Mouse (Mus musculus) intestine, embryonic 16.5 days (tissue): Measurements from ENCODE around the gene Upk1b. TPM values are rescaled to one million over a fixed set of nuclear protein-coding genes. Genes with fewer than 3 reads are reported as not detected.
A peak's percentile ranks its signal among the peaks of the same experiment; 100 is the strongest.
"Not testable (repeated sequence)": the region's sequence is repeated elsewhere in the genome, so short reads cannot be mapped to it uniquely, and the experiment has no call there.

Experiments used
- ATAC-seq: fragments of 200-750 bp; cut with Nextera tagmentation; 2 replicates; pipeline ENCODE4 v1.8.0; 2017; ENCODE audit warnings: moderate TSS enrichment, moderate library complexity
- H3K27ac ChIP-seq: fragments of 300-500 bp; sonication (generic); 2 replicates; pipeline ENCODE4 v1.5.1; 2014; ENCODE audit warnings: mild to moderate bottlenecking, low read length
- H3K27me3 ChIP-seq: fragments of 300-500 bp; sonication (generic); replicated peaks from 2 replicates; pipeline ENCODE4 v1.6.1; 2014; ENCODE audit warnings: low read length, control low read depth, mixed read lengths; ENCODE audit not compliant: control insufficient read depth, insufficient read depth
- H3K36me3 ChIP-seq: fragments of 300-500 bp; sonication (generic); 2 replicates; pipeline ENCODE4 v1.6.1; 2014; ENCODE audit warnings: low read length, control low read depth; ENCODE audit not compliant: control insufficient read depth, insufficient read depth
- H3K4me1 ChIP-seq: fragments of 300-500 bp; sonication (generic); 2 replicates; pipeline ENCODE4 v1.6.1; 2014; ENCODE audit warnings: low read length, control low read depth, mixed read lengths; ENCODE audit not compliant: control insufficient read depth, insufficient read depth
- H3K4me2 ChIP-seq: fragments of 300-500 bp; sonication (generic); 2 replicates; pipeline ENCODE4 v1.6.1; 2014; ENCODE audit warnings: low read depth, low read length, control low read depth
- H3K4me3 ChIP-seq: fragments of 300-500 bp; sonication (generic); 2 replicates; pipeline ENCODE4 v1.5.1; 2014; ENCODE audit warnings: mild to moderate bottlenecking, low read length
- H3K9ac ChIP-seq: fragments of 300-500 bp; sonication (generic); 2 replicates; pipeline ENCODE4 v1.6.1; 2014; ENCODE audit warnings: low read depth, low read length
- H3K9me3 ChIP-seq: fragments of 300-500 bp; sonication (generic); 2 replicates; pipeline ENCODE4 v1.6.1; 2016; ENCODE audit warnings: low read length, control low read depth; ENCODE audit not compliant: control insufficient read depth
- WGBS: fragments of 180-500 bp; shearing (Covaris S2); extraction: QIAGEN DNeasy Blood & Tissue Kit; methylation state at CpG from one replicate; pipeline ENCODE4 v1.1.7; 2014; 5-methylcytosine and 5-hydroxymethylcytosine counted together
- polyA plus RNA-seq: library from polyadenylated mRNA; unstranded; fragments of >200 nt; fragmentation: Nextera tagmentation; extraction: Ambion mirVana; gene quantifications from 2 replicates; pipeline ENCODE4 v1.2.1, GENCODE M21; 2015

The Upk1b gene
- polyA plus RNA-seq: 12.0 and 13.6 TPM in 2 replicates

DNA sequence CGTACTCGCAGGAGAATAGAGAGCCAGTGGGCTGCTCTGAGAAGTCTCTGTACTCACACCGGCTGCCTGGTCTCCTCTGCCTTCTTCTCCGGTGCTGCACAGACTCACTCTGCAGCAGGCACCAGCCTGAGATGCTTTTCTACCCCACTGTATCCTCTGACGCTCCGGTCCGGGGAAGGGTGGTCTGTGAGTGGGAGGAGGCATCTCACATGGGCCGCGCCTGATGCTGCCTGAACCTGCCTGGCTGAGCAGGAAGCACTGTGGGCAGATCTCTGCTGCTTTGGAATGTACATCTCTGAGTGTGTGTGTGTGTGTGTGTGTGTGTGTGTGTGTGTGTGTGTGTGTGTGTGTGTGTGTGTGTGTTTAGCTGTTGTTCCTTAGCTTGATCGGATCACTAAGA lies at the start of gene Upk1b:
Gene Upk1b, minus strand, starts transcription at position 238 of the 400 bp plus-strand sequence.
- H3K4me3 ChIP-seq: no peak within 1 kb of the TSS
- ATAC-seq: peak; percentile 52; the same call in 1 of the 2 replicates
- H3K4me1 ChIP-seq: no peaks in the 10 kb centered on the region
- H3K4me2 ChIP-seq: no peak within 1 kb of the TSS
- H3K27ac ChIP-seq: no peak within 1 kb of the TSS
- WGBS: 28% methylated on average over 10 of the region's 10 CpGs
- no peaks in the 10 kb centered on the region for H3K36me3 ChIP-seq
- H3K9me3 ChIP-seq: no peaks in the 10 kb centered on the region
- H3K27me3 ChIP-seq: no peaks in the 10 kb centered on the region
- H3K9ac ChIP-seq: no peak within 1 kb of the TSS

DNA sequence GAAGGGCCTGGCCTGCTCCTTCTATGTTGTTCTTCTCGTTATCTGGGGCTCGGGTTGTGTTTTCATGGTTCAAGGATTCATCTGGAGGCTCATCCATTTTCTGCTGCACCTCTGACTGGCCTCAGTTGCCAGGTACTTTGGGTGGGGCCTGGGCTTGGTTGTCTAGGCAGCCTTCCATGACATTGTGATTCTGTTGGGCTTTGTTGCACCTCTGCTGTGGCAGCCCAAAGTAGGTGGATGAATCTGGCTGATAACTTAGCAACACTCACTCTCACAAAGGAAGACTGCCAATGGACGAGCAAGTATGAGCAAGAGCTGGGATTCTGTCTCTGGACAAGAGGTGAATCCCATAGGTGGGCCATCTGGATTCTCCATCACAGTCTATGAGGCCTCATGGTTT lies 28.5 kb upstream of the Upk1b start, which contains the start of gene 4930435E12Rik:
Gene 4930435E12Rik, minus strand, starts transcription at position 101 of the 400 bp plus-strand sequence.
- Histone ChIP-seq H3K27ac (no peak within 1 kb of the TSS), H3K4me3 (no peak within 1 kb of the TSS), H3K9me3 (no peaks in the 10 kb centered on the region), H3K36me3 (no peaks in the 10 kb centered on the region), H3K4me2 (no peak within 1 kb of the TSS), H3K4me1 (no peaks in the 10 kb centered on the region), H3K9ac (no peak within 1 kb of the TSS), H3K27me3 (no peaks in the 10 kb centered on the region)
- WGBS: 90% methylated on average over 3 of the region's 3 CpGs
- no peak for ATAC-seq

DNA sequence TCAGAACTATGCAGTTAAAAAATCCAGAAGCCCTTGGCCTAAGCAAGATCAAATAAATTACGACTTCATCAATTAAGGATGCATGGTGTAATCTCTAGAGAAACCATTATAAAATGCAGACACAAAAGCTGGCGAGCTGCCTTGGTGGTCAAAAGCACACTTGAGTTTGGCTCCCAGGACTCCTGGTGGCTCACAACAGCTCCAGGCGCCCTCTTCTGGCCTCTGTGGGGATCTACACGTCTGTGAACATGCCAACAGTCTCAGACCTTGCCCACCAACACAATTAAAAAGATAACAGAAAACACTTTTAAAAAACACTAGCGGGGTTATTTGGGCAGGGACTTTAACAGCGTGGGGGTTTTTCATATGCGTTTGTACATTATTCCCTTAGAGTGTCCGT lies 12.4 kb upstream of the Upk1b start:
- Histone ChIP-seq H3K27me3 (no peaks in the 10 kb centered on the region), H3K9me3 (peaks cover 6% of the 10 kb centered on the region; the same call in 1 of the 2 replicates)
- no peak for ATAC-seq

DNA sequence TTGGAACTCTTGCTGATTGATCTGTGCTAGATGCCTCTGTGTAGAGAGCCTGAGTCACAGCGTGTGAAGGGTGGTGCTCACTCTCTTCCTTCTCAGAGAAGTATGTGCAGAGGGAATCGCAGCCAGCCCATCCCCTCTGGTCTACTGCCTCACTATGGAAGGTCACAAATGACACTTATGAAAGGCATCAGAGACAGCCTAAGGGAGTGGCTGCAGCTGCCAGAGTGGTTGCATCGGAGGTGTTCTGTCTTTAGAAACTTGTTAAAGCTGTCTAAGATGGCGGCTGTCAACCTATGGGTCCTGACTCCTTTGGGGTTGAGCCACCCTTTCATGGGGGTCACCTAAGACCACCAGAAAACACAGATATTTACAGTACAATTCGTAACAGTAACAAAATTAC lies 10.1 kb upstream of the Upk1b start:
- H3K9ac ChIP-seq: no peak overlapping the region
- H3K27ac ChIP-seq: no peak overlapping the region
- H3K4me2 ChIP-seq: no peak overlapping the region
- 0 out of 2 replicates have a peak, but pooled peaks have one; percentile 36 for ATAC-seq
- 73% methylated on average over 5 of the region's 5 CpGs for WGBS
- no peaks in the 10 kb centered on the region for H3K4me1 ChIP-seq
- H3K27me3 ChIP-seq: no peaks in the 10 kb centered on the region
- H3K4me3 ChIP-seq: no peak overlapping the region
- no peaks in the 10 kb centered on the region for H3K36me3 ChIP-seq
- peaks cover 6% of the 10 kb centered on the region; the same call in 1 of the 2 replicates for H3K9me3 ChIP-seq

More for the DNA sequence above, 12.4 kb upstream of the Upk1b start:
- H3K27ac ChIP-seq: no peak overlapping the region
- H3K36me3 ChIP-seq: no peaks in the 10 kb centered on the region
- no peak overlapping the region for H3K9ac ChIP-seq
- 36% methylated on average over 8 of the region's 8 CpGs for WGBS
- no peaks in the 10 kb centered on the region for H3K4me1 ChIP-seq
- H3K4me2 ChIP-seq: no peak overlapping the region
- no peak overlapping the region for H3K4me3 ChIP-seq

DNA sequence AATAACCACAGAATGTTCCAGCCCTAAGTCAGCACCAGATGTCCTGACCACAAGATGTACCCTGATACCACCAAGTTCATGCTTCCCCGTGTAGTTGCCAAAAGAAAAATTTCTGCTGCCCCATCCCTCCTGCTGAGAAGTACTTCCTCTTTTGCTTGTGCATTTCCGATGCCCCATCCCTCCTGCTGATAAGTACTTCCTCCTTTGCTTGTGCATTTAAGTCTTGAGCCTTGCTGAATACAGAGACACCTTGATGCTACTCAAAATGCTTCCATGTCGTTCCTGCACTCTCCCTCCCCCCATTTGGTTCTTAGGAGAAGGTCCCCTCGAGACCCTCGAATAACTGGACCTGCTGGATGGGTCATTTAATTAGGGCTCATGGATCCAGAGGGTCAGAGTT lies 7.7 kb upstream of the Upk1b start:
- not testable (repeated sequence) for H3K9ac ChIP-seq, H3K4me2 ChIP-seq, ATAC-seq, H3K36me3 ChIP-seq, H3K9me3 ChIP-seq, H3K4me1 ChIP-seq, H3K27ac ChIP-seq, H3K27me3 ChIP-seq, H3K4me3 ChIP-seq
- WGBS: 91% methylated on average over 5 of the region's 5 CpGs

DNA sequence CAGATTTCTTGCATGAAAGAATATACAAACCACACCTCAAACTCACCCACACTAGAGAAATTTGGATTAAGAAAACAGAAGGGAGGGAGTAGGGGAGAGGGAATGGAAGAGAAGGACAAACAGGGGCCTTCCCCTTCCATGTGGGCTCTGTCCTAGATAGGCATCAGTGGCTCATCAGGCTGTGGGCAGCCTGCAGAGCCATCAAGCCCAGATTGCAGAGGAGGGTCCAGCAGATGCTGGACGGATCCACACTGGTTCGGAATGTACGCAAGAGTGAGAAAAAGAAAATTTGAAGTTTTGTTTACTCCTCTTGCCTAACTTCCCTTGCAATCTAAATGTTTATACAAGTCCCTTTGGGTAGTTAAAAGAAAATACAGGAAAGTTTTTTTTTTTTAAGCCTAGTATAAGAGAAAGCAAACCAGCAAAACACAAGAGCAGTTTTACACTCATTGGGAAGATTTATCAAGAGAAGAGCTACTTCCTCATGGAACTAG lies 1.1 kb downstream of the Upk1b start:
- Histone ChIP-seq H3K9me3 (no peaks in the 10 kb centered on the region), H3K27me3 (no peaks in the 10 kb centered on the region), H3K4me3 (no peak overlapping the region), H3K9ac (no peak overlapping the region), H3K4me1 (no peaks in the 10 kb centered on the region), H3K36me3 (no peaks in the 10 kb centered on the region), H3K27ac (no peak overlapping the region), H3K4me2 (no peak overlapping the region)
- ATAC-seq: no peak
- WGBS: 67% methylated on average over 3 of the region's 3 CpGs

DNA sequence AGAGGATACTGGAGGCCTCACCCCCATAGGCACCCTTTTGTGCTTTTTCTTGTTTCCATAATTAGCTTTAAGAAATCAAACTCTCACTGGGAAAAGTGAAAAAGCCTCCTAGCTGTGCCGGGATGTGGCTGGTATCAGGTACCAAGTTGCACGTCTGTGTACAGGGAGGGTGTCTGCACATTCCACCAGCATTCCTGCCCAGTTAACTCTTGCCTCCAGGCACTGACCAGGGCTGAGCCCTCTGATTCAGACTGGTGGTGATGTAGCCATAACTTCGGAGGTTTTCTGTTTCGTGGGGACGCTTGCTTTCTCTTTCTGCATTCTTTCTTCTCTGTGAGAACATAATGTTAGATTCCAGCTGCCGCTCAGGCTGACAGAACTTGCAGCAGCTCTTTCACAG lies 7.0 kb downstream of the Upk1b start:
- no peaks in the 10 kb centered on the region for H3K36me3 ChIP-seq
- no peak for ATAC-seq
- no peak overlapping the region; the same call in 1 of the 2 replicates for H3K4me2 ChIP-seq
- WGBS: 50% methylated on average over 6 of the region's 6 CpGs
- no peaks in the 10 kb centered on the region for H3K27me3 ChIP-seq
- no peak overlapping the region for H3K27ac ChIP-seq
- H3K4me1 ChIP-seq: no peaks in the 10 kb centered on the region
- H3K9me3 ChIP-seq: no peaks in the 10 kb centered on the region
- H3K9ac ChIP-seq: no peak overlapping the region
- H3K4me3 ChIP-seq: no peak overlapping the region

DNA sequence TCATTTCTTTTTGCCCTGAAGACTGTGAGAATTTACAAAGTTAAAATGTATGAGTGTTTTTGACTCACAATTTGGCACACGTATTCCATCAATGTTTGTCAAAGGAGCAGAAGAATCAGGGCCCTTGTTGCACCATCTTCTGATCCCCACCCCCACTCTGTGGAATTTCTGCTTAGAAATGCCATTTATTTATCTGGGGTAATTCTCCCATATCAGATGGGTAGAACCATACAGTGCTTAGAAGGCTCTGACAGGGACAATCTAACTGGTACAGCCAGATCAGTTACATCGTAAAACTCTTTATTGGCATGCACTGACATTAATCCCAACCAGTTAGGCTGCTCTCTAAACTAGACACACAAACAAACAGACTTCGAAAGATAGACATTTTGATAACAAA lies 10.2 kb downstream of the Upk1b start:
- no peaks in the 10 kb centered on the region for H3K4me1 ChIP-seq
- H3K36me3 ChIP-seq: no peaks in the 10 kb centered on the region
- no peak overlapping the region for H3K4me2 ChIP-seq
- 54% methylated on average over 3 of the region's 3 CpGs for WGBS
- H3K4me3 ChIP-seq: no peak overlapping the region
- no peak overlapping the region for H3K9ac ChIP-seq
- H3K27ac ChIP-seq: no peak overlapping the region
- no peaks in the 10 kb centered on the region for H3K9me3 ChIP-seq
- peak; percentile 67 for ATAC-seq
- H3K27me3 ChIP-seq: no peaks in the 10 kb centered on the region

DNA sequence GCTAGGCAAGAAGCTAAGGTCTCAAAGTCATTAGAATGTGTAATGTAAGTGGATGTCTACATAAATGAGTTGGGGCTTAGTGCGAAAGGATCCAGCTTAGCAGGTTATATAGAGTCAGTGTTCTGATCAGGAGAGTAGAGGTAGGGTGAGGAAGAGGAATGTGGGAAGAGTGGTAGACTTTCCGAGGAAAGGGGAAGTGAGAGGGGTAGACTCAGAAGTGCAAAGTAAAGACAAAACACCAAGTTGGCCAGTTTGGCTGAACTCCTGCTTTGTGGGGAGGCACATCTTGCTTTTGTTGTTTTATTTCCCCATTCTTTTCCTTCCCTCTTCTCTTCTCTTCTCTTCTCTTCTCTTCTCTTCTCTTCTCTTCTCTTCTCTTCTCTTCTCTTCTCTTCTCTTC lies 11.1 kb downstream of the Upk1b start:
- Histone ChIP-seq H3K27ac (no peak overlapping the region), H3K4me3 (no peak overlapping the region), H3K9me3 (no peaks in the 10 kb centered on the region), H3K9ac (no peak overlapping the region), H3K27me3 (no peaks in the 10 kb centered on the region), H3K4me2 (no peak overlapping the region), H3K36me3 (no peaks in the 10 kb centered on the region), H3K4me1 (no peaks in the 10 kb centered on the region)
- WGBS: 97% methylated on average over 2 of the region's 2 CpGs
- ATAC-seq: no peak

DNA sequence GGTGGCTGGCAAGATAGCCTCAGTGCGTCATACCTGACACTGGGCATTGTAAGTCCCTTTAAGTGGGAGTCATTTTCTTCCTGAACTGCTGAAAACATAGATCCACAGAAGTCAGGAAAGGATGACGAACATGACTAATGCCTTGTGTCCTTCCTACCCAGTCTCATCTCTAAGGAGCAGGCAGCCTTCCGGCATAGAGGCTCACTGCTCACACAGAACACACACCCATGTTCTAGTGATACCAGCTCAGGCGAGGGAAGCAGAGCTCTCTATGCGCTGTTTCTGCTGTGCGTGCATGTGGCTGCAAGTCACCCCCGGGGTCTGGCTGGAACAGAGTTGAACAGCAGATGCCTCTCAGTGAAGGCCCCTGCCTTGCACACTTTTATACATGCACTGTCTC lies 14.8 kb downstream of the Upk1b start:
- no peaks in the 10 kb centered on the region for H3K27me3 ChIP-seq
- H3K4me3 ChIP-seq: no peak overlapping the region
- ATAC-seq: no peak
- 79% methylated on average over 7 of the region's 7 CpGs for WGBS
- H3K9ac ChIP-seq: no peak overlapping the region
- H3K27ac ChIP-seq: no peak overlapping the region
- no peaks in the 10 kb centered on the region for H3K36me3 ChIP-seq
- peaks cover 3% of the 10 kb centered on the region; the same call in 1 of the 2 replicates for H3K4me1 ChIP-seq
- no peak overlapping the region for H3K4me2 ChIP-seq
- H3K9me3 ChIP-seq: no peaks in the 10 kb centered on the region
